Mouse (Mus musculus): Measurements from ENCODE around the gene Cmtm2a.
"Not testable (repeated sequence)": the region's sequence is repeated elsewhere in the genome, so short reads cannot be mapped to it uniquely, and the experiment has no call there.

The Cmtm2a gene

GRCm38 (mm10) chr8:104268937-104269440 lies 24.0 kb downstream of the Cmtm2a start:
- DNase-seq = no peak

DNA sequence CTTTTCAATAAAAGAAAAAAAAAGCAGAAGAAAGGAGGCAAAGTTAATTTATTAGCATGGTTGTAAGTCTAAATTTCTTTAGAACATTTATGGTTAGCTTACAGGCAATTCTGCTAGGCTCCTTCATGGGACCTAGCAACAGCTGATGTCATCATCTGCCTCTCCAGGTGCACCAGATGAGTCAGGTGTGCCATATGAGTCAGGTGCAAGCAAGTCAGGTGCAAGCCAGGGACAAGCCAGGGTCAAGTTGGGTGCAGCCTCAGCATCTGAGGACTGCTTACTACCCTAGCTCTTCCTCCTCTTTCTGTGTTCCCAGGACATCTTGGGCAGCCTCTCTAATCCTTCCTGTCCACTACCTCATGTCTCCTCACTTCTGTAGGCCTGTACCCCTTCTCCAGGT lies 24.6 kb downstream of the Cmtm2a start:
- DNase-seq = no peak

DNA sequence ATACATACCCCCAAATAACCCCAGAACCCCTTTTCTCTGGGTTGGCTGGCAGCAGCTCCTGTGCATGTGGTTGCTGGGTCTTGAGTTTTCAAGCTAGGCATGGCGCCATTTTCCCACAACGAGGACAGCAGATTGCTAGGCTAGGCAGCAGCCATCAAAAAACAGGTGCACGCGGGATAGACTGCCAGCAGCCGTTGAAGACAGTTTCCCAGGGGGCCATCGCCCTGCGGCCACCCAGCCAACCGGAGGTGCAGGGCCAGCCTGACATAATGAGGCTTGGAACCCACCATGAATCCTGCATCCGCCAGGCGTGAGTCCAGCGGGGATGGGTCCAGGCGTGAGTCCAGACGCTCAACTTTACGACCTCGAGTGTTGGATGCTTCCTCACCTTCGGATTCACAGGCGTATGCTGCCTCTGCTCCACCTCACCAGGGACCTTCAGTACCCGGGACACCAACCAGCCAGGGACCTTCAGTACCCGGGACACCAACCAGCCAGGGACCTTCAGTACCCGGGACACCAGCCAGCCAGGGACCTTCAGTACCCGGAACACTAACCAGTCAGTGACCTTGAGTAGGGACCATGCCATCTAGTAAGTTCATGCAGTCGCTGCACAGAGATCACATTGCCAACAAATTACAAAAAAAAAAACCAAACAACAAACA lies 28.6 kb downstream of the Cmtm2a start:
- DNase-seq = not testable (repeated sequence)

- not testable (repeated sequence) for DNase-seq
These were observed 31.2 kb downstream of the Cmtm2a start for GRCm38 (mm10) chr8:104261802-104262201.

DNA sequence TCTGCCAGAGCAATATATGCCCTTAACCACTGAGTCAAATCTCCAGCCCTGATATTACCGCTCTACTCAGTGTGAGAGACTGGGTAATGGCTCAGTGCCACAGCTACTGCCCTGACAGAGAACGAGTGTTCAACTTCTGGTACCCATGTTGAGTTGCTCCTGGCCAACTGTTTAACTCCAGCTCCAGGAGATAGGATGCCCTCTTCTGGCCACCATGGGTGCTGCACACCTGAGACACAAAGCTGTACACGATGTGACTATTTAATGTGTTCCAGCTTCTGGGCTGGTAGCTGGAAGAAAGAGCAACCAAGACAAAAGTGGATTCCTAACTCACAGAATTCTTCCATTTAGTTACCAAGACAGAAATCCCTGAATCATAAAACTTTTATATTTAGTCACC lies 40.0 kb downstream of the Cmtm2a start:
- peak; percentile 58 for DNase-seq

- peak; percentile 38 for DNase-seq
These were observed 41.5 kb downstream of the Cmtm2a start for GRCm38 (mm10) chr8:104251461-104251860.

- DNase-seq = peak; percentile 96
These were observed 42.3 kb downstream of the Cmtm2a start, which contains the start of gene Cklf for GRCm38 (mm10) chr8:104250439-104251367. Gene Cklf (plus strand): TSS chr8:104250861.

- no peak for DNase-seq
These were observed 43.5 kb downstream of the Cmtm2a start for GRCm38 (mm10) chr8:104249442-104249996.

DNA sequence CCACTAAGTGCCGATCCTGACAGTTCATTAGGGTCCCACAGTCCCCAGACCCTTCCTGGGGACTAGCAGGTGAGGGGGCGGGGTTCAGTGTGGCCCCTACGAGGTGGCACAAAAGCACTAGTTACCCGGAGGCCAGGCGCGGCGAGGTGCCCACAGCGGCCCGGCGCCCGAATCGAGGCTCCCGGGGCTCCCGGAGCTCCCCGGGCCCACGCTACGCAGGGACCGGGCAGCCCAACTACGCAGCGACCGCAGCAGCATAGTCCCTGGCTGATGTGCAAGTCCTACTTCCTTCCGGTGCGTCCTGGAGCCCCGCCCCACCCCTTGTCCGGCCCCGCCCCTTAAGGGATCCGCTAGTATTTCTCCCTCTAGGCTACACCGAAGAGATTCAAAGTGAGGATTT lies 44.7 kb downstream of the Cmtm2a start, which contains the start of gene Tk2:
Tk2 (minus strand) TSS at position 283 of the 400 bp plus-strand sequence.
- DNase-seq = peak; percentile 83

GRCm38 (mm10) chr8:104247908-104248275 lies 45.1 kb downstream of the Cmtm2a start:
- DNase-seq = peak; percentile 20

- peak; percentile 75 for DNase-seq
These were observed 45.7 kb downstream of the Cmtm2a start for GRCm38 (mm10) chr8:104247054-104247907.

DNA sequence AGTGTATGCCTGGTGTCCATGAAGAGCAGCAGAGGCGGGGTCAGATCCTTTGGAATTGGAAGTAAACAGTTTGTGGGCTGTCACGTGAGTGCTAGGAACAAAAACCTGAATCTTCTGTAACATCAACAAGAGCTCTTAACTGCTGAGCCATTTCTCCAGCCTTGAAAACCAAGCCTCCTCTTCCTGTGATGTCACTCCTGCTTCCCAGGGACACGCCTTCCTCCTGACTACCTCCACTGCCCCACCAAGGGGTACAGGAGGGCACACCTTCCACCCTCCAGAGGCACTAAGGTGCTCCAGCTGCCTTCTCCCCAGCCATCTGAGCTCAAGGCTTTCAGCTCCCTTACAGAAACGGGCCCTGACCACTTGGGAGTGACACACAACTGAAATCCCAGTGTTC lies 46.4 kb downstream of the Cmtm2a start:
- DNase-seq = peak; percentile 11

DNA sequence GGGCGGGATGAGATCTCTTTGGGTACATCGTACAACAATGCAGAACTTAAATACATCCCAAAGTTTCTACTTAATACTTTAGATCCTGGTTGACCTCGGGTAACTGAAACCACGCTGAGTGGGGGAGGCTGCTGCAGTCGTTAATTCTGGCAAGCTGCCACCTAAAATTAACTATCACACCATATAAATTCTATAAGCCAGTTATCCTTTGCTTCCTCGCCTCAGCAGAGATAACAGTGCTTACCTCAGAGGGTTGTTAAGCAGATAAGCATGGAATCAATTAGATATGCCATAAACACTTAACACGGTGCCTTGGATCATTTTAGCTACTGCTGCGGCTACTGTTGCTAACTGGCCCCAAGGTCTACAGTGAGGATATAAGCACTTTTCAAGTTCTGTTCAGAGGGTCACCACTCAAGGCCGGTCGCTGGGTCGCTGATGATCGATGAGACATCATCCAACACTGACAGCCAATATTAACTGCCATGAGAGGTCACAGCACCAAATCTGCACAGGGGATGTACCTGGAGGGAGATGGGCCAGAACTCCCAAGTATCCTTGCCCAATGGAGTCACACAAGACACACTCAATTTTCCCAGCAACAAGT lies 50.8 kb downstream of the Cmtm2a start:
- DNase-seq = no peak

- DNase-seq = peak; percentile 25
These were observed 53.5 kb downstream of the Cmtm2a start for GRCm38 (mm10) chr8:104239418-104239861.

- no peak for DNase-seq
These were observed 58.4 kb downstream of the Cmtm2a start for GRCm38 (mm10) chr8:104234573-104234972.

DNA sequence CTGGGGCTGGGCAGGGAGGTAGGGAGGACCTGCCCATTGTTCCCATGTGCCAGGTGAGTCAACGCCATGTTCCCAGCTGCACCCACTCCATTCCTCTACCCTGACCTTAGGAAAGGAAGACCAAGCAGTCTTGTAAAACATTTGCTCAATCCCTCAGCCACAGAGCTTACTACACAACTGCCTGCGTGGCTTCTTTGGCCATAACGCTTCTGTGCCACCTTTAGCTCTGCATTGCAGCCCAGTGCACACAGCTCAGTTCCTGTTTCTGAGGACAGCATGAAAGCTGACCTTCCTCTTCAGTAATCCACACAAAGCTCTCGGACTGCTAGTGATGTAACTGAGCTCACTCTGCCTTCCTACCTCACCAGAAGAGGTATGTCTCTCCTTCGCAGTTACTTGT lies 60.1 kb downstream of the Cmtm2a start:
- peak; percentile 56 for DNase-seq

DNA sequence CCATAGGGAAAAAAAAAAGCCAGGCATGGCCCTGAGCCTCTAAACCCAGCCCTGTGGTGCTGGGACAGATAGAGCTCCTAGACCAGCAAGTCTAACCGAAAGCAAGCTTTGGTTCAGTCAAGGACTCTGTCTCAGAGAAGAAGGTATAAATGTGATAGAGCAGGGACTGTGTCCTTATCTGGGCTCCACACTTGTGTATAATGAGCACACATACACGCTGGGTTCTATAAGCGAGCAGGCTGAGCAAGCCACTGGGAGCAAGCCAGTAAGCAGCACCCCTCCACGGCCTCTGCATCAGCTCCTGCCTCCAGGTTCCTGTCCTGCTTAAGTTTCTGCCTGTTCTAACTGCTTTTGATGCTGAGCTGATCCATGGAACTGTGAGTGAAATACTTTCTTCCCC lies 60.9 kb downstream of the Cmtm2a start:
- DNase-seq = no peak
